Mouse (Mus musculus) spleen, postnatal 36 days (tissue): ENCODE data around the gene Sufu.

Source experiments
- DNase-seq, 2 experiments: peaks; one replicate each; pipeline ENCODE4 v3.0.0; 2022; ENCODE audit warnings: low spot score in 2 of 2, mixed read lengths in 1 of 2

The Sufu gene

GRCm38 (mm10) chr19:46530449-46530990 lies 133.8 kb downstream of the Sufu start:
- no peak for DNase-seq

GRCm38 (mm10) chr19:46531071-46532030 lies 134.7 kb downstream of the Sufu start:
- DNase-seq: no peak

- peak in 1 of 2 experiments; percentile 62 for DNase-seq
Observed at GRCm38 (mm10) chr19:46532031-46532688, 135.5 kb downstream of the Sufu start.

- DNase-seq: no peak
Observed at GRCm38 (mm10) chr19:46533066-46533465, 136.4 kb downstream of the Sufu start.

GRCm38 (mm10) chr19:46533525-46533924 lies 136.8 kb downstream of the Sufu start:
- no peak for DNase-seq

GRCm38 (mm10) chr19:46534542-46535098 lies 137.9 kb downstream of the Sufu start:
- DNase-seq: no peak

- no peak for DNase-seq
Observed at GRCm38 (mm10) chr19:46537357-46537756, 140.7 kb downstream of the Sufu start.

GRCm38 (mm10) chr19:46538213-46538612 lies 141.5 kb downstream of the Sufu start:
- DNase-seq: no peak
